Mouse (Mus musculus): ENCODE measurements around the gene Rtraf. TPM values are rescaled to one million over a fixed set of nuclear protein-coding genes. Genes with fewer than 3 reads are reported as not detected.
"Not testable (repeated sequence)": the region's sequence is repeated elsewhere in the genome, so short reads cannot be mapped to it uniquely, and the experiment has no call there.

Gene Rtraf
- polyA plus RNA-seq (2015; fragmentation: Nextera tagmentation; extraction: Ambion mirVana): 193 and 195 TPM in 2 replicates

DNA sequence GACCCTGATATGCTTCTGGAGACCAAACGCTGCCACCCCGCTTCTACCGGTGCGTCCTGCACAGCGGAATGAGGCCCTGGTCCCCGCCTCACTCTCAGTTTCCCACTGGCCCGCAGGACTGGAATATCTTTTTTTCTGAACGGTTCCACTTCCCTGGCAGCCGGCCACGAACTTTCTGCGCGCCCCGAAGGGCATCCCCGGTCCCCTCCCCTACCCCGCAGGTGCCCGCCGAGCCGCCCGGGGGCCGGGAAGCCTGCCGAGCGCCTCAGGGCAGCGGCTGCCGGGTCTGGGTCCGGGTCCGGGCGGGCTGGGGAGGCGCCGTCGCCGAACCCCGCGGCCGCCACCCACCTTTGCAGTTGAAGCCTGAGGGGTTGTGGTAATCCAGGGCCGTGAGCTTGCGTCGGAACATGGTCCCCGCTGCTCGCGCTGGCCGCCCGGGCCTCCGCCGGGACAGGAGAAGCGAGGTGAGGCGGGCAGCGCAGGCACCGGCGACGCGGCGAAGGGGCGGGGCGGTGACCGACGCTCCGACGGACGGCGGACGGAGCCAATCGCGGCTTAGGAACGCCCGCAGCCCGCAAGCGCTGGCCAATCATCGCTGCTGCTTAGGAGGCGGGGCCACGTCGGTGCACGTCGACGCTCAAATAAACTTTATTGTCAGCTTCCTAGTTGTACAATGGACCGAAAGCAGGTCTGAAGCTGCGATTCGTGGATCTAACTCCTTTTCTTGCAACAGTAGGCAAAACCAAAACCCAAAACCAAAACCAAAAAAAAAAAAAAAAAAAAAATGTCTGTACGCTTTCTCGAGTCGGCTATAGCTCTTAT is at the start of gene Rtraf:
Rtraf (minus strand) TSS at position 504 of the 822 bp plus-strand sequence.
- H3K27me3 ChIP-seq (ENCODE audit: insufficient read depth, low read length): no peaks in the 10 kb centered on the region
- ATAC-seq (ENCODE audit: low FRiP score, low TSS enrichment): peak; percentile 100
- H3K36me3 ChIP-seq (ENCODE audit: insufficient read depth, low read length): peaks cover 25% of the 10 kb centered on the region
- H3K4me2 ChIP-seq (replicated peaks; ENCODE audit: low read depth, low read length): peak within 1 kb of the TSS; percentile 88
- under 1% methylated on average over 66 of the region's 80 CpGs for WGBS
- peak within 1 kb of the TSS; percentile 80 for H3K27ac ChIP-seq (ENCODE audit: low read length)
- no peaks in the 10 kb centered on the region for H3K9me3 ChIP-seq (ENCODE audit: low read length)
- H3K9ac ChIP-seq (replicated peaks; ENCODE audit: low read length): peak within 1 kb of the TSS; percentile 95
- peaks cover 9% of the 10 kb centered on the region for H3K4me1 ChIP-seq (ENCODE audit: insufficient read depth, low read length)
- peak within 1 kb of the TSS; percentile 99 for H3K4me3 ChIP-seq (ENCODE audit: low read length)

DNA sequence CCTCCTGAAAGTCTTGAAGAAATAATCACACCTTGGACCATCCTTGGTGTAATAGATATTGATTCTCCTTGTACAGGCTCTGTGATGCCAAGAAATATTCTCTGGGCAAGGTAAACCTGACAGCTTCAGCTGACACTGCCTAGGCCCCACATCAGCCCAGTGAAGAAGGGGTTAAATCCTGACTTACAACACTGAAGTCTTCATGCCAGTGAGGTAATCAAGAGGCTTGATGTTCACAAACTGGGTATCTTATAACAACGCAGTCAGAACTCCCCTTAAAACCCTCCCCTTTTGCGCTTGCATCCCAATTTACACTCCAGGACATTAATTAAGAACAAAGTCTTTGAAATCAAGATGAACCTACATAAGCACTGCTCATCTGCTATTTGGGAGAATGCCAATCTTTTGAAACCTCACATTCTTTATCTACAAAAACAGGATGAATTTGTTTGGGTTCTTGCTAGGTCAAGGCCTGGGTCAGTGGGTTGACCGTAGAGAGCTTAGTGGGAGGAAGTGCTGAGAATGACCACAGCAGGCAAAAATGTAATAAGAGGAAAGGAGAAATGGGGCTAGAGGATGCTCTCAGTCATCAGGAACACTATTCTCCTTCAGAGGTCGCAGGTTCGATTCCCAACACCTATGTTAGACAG is 43.8 kb upstream of the Rtraf start:
- Histone ChIP-seq H3K4me2 (replicated peaks; ENCODE audit: low read depth, low read length) (no peak overlapping the region), H3K27ac (ENCODE audit: low read length) (peak overlapping the region; percentile 34; the same call in 1 of the 2 replicates), H3K9ac (replicated peaks; ENCODE audit: low read length) (no peak overlapping the region), H3K4me3 (ENCODE audit: low read length) (no peak overlapping the region), H3K9me3 (ENCODE audit: low read length) (no peaks in the 10 kb centered on the region), H3K27me3 (ENCODE audit: insufficient read depth, low read length) (no peaks in the 10 kb centered on the region), H3K36me3 (ENCODE audit: insufficient read depth, low read length) (no peaks in the 10 kb centered on the region), H3K4me1 (ENCODE audit: insufficient read depth, low read length) (peaks cover 11% of the 10 kb centered on the region; the same call in 1 of the 2 replicates)
- WGBS: 35% methylated on average over 5 of the region's 5 CpGs
- ATAC-seq (ENCODE audit: low FRiP score, low TSS enrichment): peak; percentile 75

DNA sequence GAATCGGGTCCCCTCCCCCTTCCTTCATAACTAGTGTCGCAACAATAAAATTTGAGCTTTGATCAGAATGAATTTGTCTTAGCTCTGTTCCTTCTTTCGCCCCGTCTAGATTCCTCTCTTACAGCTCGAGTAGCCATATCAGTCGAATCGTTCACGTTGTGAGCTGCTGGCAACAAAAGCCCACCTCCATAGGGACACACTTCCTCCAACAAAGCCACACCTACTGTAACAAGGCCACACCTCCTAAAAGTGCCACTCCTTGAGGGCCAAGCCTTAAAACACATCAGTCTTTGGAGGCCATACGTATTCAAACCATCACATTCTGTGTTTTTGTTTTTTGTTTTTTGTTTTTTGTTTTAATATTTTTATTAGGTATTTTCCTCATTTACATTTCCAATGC is 41.5 kb upstream of the Rtraf start:
- not testable (repeated sequence) for H3K27me3 ChIP-seq (ENCODE audit: insufficient read depth, low read length); H3K36me3 ChIP-seq (ENCODE audit: insufficient read depth, low read length); ATAC-seq (ENCODE audit: low FRiP score, low TSS enrichment); H3K9me3 ChIP-seq (ENCODE audit: low read length); H3K27ac ChIP-seq (ENCODE audit: low read length); H3K4me3 ChIP-seq (ENCODE audit: low read length); H3K9ac ChIP-seq (replicated peaks; ENCODE audit: low read length); H3K4me2 ChIP-seq (replicated peaks; ENCODE audit: low read depth, low read length)
- peaks cover 11% of the 10 kb centered on the region; the same call in 1 of the 2 replicates for H3K4me1 ChIP-seq (ENCODE audit: insufficient read depth, low read length)
- 82% methylated on average over 9 of the region's 9 CpGs for WGBS

DNA sequence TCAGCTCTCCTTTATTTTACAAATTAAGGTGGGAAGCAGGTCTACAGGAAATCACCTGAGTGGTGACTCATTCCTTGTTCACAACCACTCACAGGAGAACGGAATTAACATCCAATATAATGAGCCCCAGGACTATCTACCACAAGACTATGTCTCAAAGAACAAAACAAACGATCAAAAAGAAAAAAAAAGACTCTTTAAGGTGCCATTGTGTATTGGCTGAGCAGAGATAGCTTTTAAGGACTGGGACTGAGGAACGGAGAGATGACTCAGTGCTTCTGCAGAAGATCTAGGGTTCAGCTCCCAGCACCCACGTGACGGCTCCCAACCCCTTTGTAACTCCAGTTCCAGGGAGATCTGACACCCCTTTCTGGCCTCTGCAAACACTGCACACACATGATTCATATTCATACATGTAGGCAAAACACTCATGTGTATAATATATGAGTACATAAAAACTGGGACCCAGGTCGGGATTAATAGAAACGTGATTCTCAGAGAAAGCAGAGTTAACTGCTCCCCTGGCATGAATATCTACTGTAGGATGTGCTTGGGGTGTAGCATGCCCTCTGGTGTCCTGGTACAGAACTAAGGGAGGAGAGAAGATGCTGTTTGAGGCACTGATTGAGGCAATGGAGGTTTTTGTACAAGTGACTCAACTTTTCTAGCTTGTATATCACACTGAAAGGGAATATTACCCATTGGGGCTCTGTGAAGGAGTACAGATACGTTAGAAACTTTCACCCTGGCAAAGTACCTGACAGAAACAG is 37.9 kb upstream of the Rtraf start:
- peaks cover 3% of the 10 kb centered on the region; the same call in 1 of the 2 replicates for H3K9me3 ChIP-seq (ENCODE audit: low read length)
- H3K27me3 ChIP-seq (ENCODE audit: insufficient read depth, low read length): no peaks in the 10 kb centered on the region
- H3K4me1 ChIP-seq (ENCODE audit: insufficient read depth, low read length): peaks cover 2% of the 10 kb centered on the region; the same call in 1 of the 2 replicates
- no peak overlapping the region for H3K9ac ChIP-seq (replicated peaks; ENCODE audit: low read length)
- H3K4me2 ChIP-seq (replicated peaks; ENCODE audit: low read depth, low read length): no peak overlapping the region
- H3K27ac ChIP-seq (ENCODE audit: low read length): no peak overlapping the region
- ATAC-seq (ENCODE audit: low FRiP score, low TSS enrichment): no peak
- no peaks in the 10 kb centered on the region for H3K36me3 ChIP-seq (ENCODE audit: insufficient read depth, low read length)
- 78% methylated on average over 8 of the region's 8 CpGs for WGBS
- H3K4me3 ChIP-seq (ENCODE audit: low read length): no peak overlapping the region

DNA sequence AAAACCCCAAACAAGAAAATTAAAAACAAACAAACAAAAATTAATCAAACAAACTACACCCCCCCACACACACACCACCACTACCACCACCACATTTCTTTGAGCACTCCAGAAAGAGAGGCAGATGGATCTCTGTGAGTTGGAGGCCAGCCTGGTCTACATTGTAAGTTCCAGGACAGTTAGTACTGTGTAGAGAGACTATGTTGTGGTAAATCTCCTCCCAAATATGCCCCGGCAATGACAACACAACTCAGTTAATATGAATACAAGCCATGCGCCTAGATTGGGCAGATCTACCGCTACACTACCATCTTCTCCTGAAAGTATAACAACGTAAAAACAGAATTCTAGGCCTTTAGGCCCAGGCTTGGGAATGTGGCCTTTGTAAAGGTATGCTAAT is 36.7 kb upstream of the Rtraf start:
- no peak for ATAC-seq (ENCODE audit: low FRiP score, low TSS enrichment)
- H3K4me2 ChIP-seq (replicated peaks; ENCODE audit: low read depth, low read length): no peak overlapping the region
- H3K4me1 ChIP-seq (ENCODE audit: insufficient read depth, low read length): peaks cover 2% of the 10 kb centered on the region; the same call in 1 of the 2 replicates
- H3K36me3 ChIP-seq (ENCODE audit: insufficient read depth, low read length): no peaks in the 10 kb centered on the region
- H3K27me3 ChIP-seq (ENCODE audit: insufficient read depth, low read length): no peaks in the 10 kb centered on the region
- no peak overlapping the region for H3K27ac ChIP-seq (ENCODE audit: low read length)
- WGBS: 94% methylated on average over 4 of the region's 4 CpGs
- H3K9me3 ChIP-seq (ENCODE audit: low read length): peaks cover 3% of the 10 kb centered on the region; the same call in 1 of the 2 replicates
- no peak overlapping the region for H3K4me3 ChIP-seq (ENCODE audit: low read length)
- H3K9ac ChIP-seq (replicated peaks; ENCODE audit: low read length): no peak overlapping the region

DNA sequence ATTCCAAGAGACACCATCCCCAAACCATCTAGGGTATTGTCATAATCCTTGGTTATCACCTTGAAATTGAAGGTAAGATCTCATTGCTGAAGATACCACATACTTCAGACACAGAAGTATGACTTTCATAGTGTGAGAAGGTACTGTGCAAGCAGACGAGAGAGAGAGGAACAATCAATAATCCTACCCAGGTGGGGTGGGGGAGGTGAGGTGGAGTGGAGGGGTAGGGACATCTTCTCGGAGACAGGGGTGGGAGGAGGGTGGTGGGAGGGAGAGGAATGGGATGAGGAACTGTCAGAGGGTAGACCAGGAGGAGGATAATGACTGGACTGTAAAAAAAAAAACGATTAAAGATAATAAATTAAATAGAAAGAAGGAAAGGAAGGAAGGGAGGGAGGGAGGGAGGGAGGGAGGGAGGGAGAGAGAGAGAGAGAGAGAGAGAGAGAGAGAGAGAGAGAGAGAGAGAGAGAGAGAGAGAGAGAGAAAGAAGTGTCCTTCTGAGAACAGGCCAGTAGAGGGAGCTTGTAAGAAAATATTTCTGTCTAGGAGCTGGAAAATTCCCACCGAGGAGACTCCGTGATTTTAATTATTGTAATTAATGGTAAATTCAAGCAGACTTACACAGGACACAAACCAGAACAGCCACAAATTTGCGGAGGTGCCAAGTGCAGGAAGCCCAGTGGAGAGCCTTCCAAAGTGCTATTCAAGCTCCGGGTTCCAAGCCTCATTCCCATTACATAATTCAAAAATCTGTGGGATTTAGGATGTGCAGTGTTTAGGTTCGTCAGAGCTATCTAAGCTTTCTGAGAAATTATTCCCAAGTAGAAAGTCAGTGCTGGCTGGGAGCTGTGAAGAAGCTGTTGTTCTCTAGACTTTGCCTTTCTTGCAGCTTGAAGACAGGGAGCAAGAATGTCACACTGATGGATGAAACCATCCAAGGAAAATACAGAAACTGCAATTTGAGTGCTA is 35.5 kb upstream of the Rtraf start:
- peaks cover 2% of the 10 kb centered on the region; the same call in 1 of the 2 replicates for H3K4me1 ChIP-seq (ENCODE audit: insufficient read depth, low read length)
- H3K9ac ChIP-seq (replicated peaks; ENCODE audit: low read length): no peak overlapping the region
- H3K4me3 ChIP-seq (ENCODE audit: low read length): no peak overlapping the region
- no peak for ATAC-seq (ENCODE audit: low FRiP score, low TSS enrichment)
- H3K27me3 ChIP-seq (ENCODE audit: insufficient read depth, low read length): no peaks in the 10 kb centered on the region
- peak overlapping the region; percentile 27; the same call in 1 of the 2 replicates for H3K4me2 ChIP-seq (replicated peaks; ENCODE audit: low read depth, low read length)
- H3K27ac ChIP-seq (ENCODE audit: low read length): no peak overlapping the region
- 44% methylated on average over 7 of the region's 8 CpGs for WGBS
- H3K36me3 ChIP-seq (ENCODE audit: insufficient read depth, low read length): no peaks in the 10 kb centered on the region
- H3K9me3 ChIP-seq (ENCODE audit: low read length): peaks cover 3% of the 10 kb centered on the region; the same call in 1 of the 2 replicates

DNA sequence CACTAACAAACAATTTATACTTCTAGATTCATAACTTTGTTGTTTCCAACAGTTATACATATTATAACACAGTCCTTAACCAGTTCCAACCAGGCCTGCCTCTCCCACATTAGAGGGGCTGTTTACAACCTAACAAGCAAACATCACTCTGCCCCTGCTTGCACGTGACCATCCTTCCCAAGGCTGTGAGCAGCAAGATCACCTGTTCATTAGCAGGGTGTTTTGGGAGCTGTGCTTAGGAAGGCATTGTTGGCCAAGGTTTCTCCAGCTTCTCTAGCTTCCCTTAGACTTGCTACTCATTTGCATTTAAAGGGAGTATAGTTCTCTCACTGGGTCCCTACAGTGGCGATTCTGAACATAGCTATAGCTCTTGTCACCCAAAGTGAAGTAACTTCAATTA is 34.7 kb upstream of the Rtraf start:
- 76% methylated on average over 2 of the region's 2 CpGs for WGBS
- peaks cover 3% of the 10 kb centered on the region; the same call in 1 of the 2 replicates for H3K9me3 ChIP-seq (ENCODE audit: low read length)
- no peak overlapping the region for H3K4me2 ChIP-seq (replicated peaks; ENCODE audit: low read depth, low read length)
- H3K4me1 ChIP-seq (ENCODE audit: insufficient read depth, low read length): peaks cover 2% of the 10 kb centered on the region; the same call in 1 of the 2 replicates
- no peak for ATAC-seq (ENCODE audit: low FRiP score, low TSS enrichment)
- H3K9ac ChIP-seq (replicated peaks; ENCODE audit: low read length): no peak overlapping the region
- H3K36me3 ChIP-seq (ENCODE audit: insufficient read depth, low read length): no peaks in the 10 kb centered on the region
- no peaks in the 10 kb centered on the region for H3K27me3 ChIP-seq (ENCODE audit: insufficient read depth, low read length)
- H3K4me3 ChIP-seq (ENCODE audit: low read length): no peak overlapping the region
- H3K27ac ChIP-seq (ENCODE audit: low read length): no peak overlapping the region

DNA sequence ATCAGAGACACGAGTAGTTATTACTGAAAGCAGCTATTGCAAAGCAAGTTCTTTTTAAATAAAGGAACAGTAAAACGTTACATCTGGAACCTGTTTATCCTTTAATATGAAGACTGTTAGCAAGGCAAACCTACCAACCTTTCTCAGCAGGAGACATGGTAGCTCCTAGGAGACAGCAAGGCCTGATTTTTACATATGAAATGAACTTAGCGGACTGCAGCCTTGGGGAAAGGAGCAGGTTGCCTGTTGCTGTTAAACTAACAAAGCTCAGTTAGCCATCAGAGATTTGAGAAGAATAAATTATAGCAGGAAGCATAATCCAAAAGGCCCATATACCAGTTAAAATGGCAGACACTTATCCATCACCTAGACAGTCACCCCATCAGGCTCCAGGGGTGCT is 29.8 kb upstream of the Rtraf start:
- ATAC-seq (ENCODE audit: low FRiP score, low TSS enrichment): no peak
- 58% methylated on average over 3 of the region's 3 CpGs for WGBS
- H3K4me3 ChIP-seq (ENCODE audit: low read length): no peak overlapping the region

More for the DNA sequence above, 29.8 kb upstream of the Rtraf start:
- Histone ChIP-seq H3K27ac (ENCODE audit: low read length) (no peak overlapping the region), H3K9ac (replicated peaks; ENCODE audit: low read length) (no peak overlapping the region), H3K27me3 (ENCODE audit: insufficient read depth, low read length) (no peaks in the 10 kb centered on the region), H3K4me1 (ENCODE audit: insufficient read depth, low read length) (no peaks in the 10 kb centered on the region), H3K4me2 (replicated peaks; ENCODE audit: low read depth, low read length) (no peak overlapping the region), H3K36me3 (ENCODE audit: insufficient read depth, low read length) (no peaks in the 10 kb centered on the region), H3K9me3 (ENCODE audit: low read length) (peaks cover 3% of the 10 kb centered on the region; the same call in 1 of the 2 replicates)

Data from kidney, embryonic 16.5 days (tissue).